Mouse (Mus musculus) CH12.LX (cell line): ENCODE data around the gene Gid4.

Experiments used
- CHD1 ChIP-seq: IDR thresholded peaks from 2 replicates; pipeline ENCODE4 v1.6.1; 2012; ENCODE audit warnings: low read depth, low read length, improper control_type of control experiment, inconsistent platforms
- CTCF ChIP-seq, 2 experiments: IDR thresholded peaks in 1 of 2; conservative IDR thresholded peaks in 1 of 2; 2 replicates each; pipeline ENCODE4 v1.5.1; 2011 to 2012; ENCODE audit warnings: low read depth in 2 of 2, low read length in 2 of 2, improper control_type of control experiment in 1 of 2, inconsistent platforms in 1 of 2, mild to moderate bottlenecking in 1 of 2, moderate library complexity in 1 of 2
- ELF1 ChIP-seq: IDR thresholded peaks from 2 replicates; pipeline ENCODE4 v1.6.1; 2014; ENCODE audit warnings: low read depth, mild to moderate bottlenecking, inconsistent platforms, low read length, improper control_type of control experiment
- ETS1 ChIP-seq: conservative IDR thresholded peaks from 2 replicates; pipeline ENCODE4 v1.6.1; 2012; ENCODE audit warnings: low read depth, mild to moderate bottlenecking, inconsistent platforms, low read length, improper control_type of control experiment, moderate library complexity
- MAZ ChIP-seq: IDR thresholded peaks from 2 replicates; pipeline ENCODE4 v1.6.1; 2012; ENCODE audit warnings: low read depth, mild to moderate bottlenecking, inconsistent platforms, low read length, improper control_type of control experiment, moderate library complexity
- MYC ChIP-seq: IDR thresholded peaks from 2 replicates; pipeline ENCODE4 v1.6.1; 2011; ENCODE audit warnings: low read depth, mild to moderate bottlenecking, improper control_type of control experiment, low read length
- NELFE ChIP-seq: IDR thresholded peaks from 2 replicates; pipeline ENCODE4 v1.6.1; 2011; ENCODE audit warnings: low read depth, low read length, improper control_type of control experiment
- POLR2A ChIP-seq: IDR thresholded peaks from 2 replicates; pipeline ENCODE4 v1.6.1; 2011; ENCODE audit warnings: low read depth, mild to moderate bottlenecking, improper control_type of control experiment, low read length
- TBP ChIP-seq: conservative IDR thresholded peaks from 2 replicates; pipeline ENCODE4 v1.6.1; 2011; ENCODE audit warnings: low read depth, low read length, improper control_type of control experiment
- ZC3H11A ChIP-seq: IDR thresholded peaks from 2 replicates; pipeline ENCODE4 v1.6.1; 2012; ENCODE audit warnings: low read depth, mild to moderate bottlenecking, inconsistent platforms, low read length, improper control_type of control experiment
- ZNF384 ChIP-seq: IDR thresholded peaks from 2 replicates; pipeline ENCODE4 v1.6.1; 2012; ENCODE audit warnings: low read depth, low read length, improper control_type of control experiment, inconsistent platforms

- TF ChIP-seq CHD1, result no peak
- no peak for TF ChIP-seq POLR2A
- TF ChIP-seq CTCF (conservative IDR thresholded peaks at IDR 0.05 in 1 of 2, IDR thresholded peaks at IDR 0.05 in 1 of 2; ENCODE audit: low read depth in 2 of 2, low read length in 2 of 2), result no peak
- no peak for TF ChIP-seq ZNF384
- TF ChIP-seq TBP, result no peak
- no peak for TF ChIP-seq ETS1
- TF ChIP-seq ZC3H11A, result no peak
- no peak for TF ChIP-seq ELF1
- no peak for TF ChIP-seq MAZ
- TF ChIP-seq NELFE, result no peak
- TF ChIP-seq MYC, result no peak
Observed at GRCm38 (mm10) chr11:60368909-60369308, 48.0 kb upstream of the Gid4 start.
